Mouse (Mus musculus) MEL-GATA-1-ER (cell line): ENCODE measurements around the gene Hip1r.

Experiments
- DNase-seq: peaks from one replicate; pipeline ENCODE4 v3.0.0-alpha.2; 2012; ENCODE audit warnings: low read depth; ENCODE audit errors: extremely low read depth

Hip1r gene

DNA sequence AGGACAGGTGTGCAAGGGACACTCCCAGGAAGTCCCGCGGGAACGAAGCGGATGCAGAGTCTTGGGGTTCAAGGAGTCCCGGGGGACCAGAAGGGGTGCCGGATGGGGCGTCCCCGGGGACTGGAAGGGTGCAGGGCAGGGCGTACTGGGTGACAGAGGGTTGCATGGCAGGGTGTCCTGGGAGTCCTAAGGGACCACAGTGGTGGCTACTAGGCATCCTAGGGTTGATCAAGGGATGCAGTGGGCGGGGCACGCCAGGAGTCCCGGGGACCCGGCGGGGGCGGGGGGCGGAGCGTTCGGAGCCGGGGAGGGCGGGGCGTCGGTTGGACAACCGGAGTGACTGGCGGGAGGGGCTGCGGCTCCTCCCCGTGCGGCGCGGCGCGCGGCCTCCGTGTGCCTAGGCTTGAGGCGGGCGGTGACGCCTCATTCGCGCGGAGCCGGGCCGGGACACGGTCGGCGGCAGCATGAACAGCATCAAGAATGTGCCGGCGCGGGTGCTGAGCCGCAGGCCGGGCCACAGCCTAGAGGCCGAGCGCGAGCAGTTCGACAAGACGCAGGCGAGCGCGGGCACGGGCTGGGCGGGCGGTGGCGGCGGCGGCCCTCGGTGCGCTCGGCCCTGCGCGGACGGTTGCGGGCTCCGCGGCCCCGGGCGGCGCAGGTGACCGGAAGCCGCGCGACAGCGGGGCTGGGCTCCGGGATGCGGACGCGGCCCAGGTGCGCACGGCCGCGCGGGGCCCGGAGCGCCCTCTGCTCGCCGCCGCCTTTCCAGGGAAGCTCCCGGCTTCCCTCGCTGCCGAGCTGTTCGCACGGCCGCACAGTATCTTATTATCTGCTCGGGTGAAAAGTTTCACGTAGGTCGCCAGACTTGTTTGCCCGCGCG lies at the start of gene Hip1r:
Hip1r (plus strand) TSS at position 330 of the 880 bp plus-strand sequence.
- DNase-seq, result peak; percentile 23

GRCm38 (mm10) chr5:123927118-123927517 lies 46.3 kb upstream of the Hip1r start, which contains the start of gene Gm43518:
Gene Gm43518, plus strand, starts transcription at chr5:123927418.
- DNase-seq, result no peak

- DNase-seq, result peak; percentile 88
Observed at GRCm38 (mm10) chr5:123930508-123930989, 42.9 kb upstream of the Hip1r start, which contains the start of gene Ccdc62. Gene Ccdc62, plus strand, starts transcription at chr5:123930679.

GRCm38 (mm10) chr5:123931131-123931530 lies 42.3 kb upstream of the Hip1r start:
- no peak for DNase-seq

GRCm38 (mm10) chr5:123932927-123933326 lies 40.5 kb upstream of the Hip1r start:
- no peak for DNase-seq

- DNase-seq, result peak; percentile 86
Observed at GRCm38 (mm10) chr5:123933556-123933955, 39.9 kb upstream of the Hip1r start.

GRCm38 (mm10) chr5:123933957-123934591 lies 39.4 kb upstream of the Hip1r start:
- DNase-seq, result peak; percentile 91

DNA sequence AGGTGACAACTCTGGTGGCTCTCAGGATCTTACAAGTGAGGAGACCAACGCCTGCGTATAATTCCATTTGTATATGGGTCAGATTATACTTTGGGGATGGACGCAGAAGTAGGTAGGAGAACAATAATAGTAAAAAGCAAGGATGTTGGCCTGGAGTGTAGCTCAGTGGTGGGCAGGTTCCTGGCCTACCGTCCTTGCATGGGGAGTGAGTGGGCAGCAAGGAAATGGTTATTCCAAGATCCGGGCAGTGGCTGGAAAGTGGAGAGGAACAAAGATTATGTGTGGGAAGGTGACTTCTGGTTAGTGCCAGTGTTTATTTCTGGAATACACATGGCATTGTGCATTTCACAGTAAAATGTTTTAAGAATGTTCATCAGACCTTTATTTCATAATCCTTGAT lies 37.5 kb upstream of the Hip1r start:
- DNase-seq, result no peak

GRCm38 (mm10) chr5:123938479-123938878 lies 34.9 kb upstream of the Hip1r start:
- no peak for DNase-seq

DNA sequence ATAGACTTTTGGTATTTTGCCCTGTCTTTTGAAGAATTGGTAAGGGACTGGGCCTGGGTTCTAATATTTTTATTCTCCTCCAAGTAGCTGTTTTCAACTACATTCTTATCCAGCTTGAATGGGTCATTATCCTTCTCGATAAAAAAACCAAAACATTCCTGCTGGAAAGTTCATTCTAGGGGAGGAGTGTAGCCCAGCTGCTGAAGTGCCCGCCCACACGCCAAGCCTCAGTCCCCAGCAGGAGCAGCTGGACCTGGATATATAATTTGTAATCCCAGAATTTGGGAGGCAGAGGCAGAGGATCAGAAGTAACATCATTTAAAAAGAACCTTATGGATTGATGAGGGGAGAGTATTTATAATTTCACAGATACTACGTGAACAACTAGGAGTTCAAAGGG lies 26.9 kb upstream of the Hip1r start:
- no peak for DNase-seq

- peak; percentile 50 for DNase-seq
Observed at GRCm38 (mm10) chr5:123947041-123947761, 26.2 kb upstream of the Hip1r start.

DNA sequence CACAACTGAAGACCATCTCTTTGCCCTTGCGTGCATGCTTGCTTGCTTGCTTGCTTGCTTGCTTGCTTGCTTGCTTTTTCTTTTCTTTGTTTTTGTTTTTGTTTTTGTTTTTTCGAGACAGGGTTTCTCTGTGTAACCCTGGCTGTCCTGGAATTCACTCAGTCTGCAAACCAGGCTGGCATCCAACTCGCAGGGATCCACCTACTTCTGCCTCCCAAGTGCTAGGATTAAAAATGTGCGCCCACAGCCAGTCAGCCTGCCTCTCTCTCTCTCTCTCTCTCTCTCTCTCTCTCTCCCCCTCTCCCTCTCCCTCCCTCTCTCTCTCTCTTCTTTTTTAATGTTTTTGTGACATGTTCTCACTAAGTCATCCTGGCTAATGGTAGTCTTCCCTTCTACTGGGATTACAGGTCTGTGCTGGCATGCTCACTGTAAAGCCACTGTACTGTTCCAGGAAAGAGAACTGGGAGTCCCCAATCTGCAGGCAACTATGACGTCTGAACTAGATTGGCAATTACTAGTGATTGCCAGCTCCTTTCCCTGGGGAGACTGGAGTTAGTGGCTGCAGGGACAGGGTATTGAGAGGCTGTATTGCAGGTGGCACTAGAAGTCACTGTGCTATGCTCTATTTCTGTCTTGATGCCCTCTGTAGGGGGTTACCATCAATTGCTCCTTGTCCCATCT lies 20.9 kb upstream of the Hip1r start:
- no peak for DNase-seq

GRCm38 (mm10) chr5:123957213-123957612 lies 16.2 kb upstream of the Hip1r start:
- no peak for DNase-seq

DNA sequence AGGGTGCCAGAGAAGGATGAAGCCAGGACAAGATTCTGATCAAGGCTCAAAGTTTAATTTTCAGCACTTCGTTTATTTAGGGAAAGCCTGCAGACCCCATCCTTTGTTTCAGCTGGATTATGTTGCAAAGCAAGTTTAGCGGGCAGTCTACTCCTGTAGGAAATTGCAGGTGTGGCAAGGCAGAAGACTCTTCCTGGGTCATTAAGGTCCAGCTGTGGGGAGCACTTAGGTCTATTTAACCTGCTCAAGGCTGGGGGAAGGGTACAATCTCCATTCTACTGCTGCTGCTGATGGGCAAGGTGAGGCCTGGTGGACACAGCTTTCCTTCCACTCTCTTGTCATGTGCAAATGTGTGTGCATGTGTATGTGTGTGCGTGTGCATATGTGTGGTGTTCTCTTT lies 14.4 kb upstream of the Hip1r start:
- no peak for DNase-seq

GRCm38 (mm10) chr5:123960129-123960528 lies 13.3 kb upstream of the Hip1r start:
- DNase-seq, result no peak

GRCm38 (mm10) chr5:123961046-123961445 lies 12.4 kb upstream of the Hip1r start:
- no peak for DNase-seq

- no peak for DNase-seq
Observed at GRCm38 (mm10) chr5:123964208-123964607, 9.2 kb upstream of the Hip1r start.

DNA sequence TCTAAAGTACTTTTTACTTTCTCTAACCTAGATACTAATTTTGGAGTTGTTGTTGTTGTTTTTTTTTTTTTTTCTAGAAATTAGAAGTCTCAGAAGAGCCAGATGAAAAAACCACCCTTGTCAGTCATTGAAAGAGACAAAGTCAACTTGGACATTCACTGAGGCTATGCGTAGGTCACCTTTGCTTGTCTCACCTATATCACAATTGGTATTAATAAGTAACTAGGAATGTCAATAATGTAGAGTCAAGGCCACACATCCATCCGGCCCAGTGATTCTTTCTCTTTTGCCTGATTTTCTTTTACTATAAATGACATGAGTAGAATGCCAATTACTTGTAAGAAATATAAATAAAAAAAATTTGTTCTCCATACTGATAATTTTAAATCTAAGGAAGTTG lies 6.7 kb upstream of the Hip1r start:
- no peak for DNase-seq

GRCm38 (mm10) chr5:123968468-123968867 lies 5.0 kb upstream of the Hip1r start:
- DNase-seq, result no peak

- DNase-seq, result no peak
Observed at GRCm38 (mm10) chr5:123969216-123969615, 4.2 kb upstream of the Hip1r start.

DNA sequence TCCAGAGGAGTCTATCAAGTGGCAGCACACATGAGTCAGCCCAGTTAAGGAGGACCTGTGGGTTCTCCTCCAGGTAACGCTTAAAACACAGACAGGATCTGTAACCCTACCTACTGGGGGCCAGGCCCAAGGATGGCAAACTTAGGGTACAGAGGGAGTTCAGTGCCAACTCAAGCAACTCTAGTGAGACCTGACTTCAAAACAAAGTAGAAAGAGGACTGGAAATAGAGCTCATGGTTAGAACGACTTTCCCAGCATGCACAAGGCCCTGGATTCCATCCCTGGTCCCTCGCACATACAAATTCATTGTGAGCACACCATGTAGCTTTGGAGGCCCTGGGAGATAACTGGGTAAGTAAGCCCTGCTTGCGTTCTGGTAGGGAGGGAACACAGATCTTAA lies 2.9 kb upstream of the Hip1r start:
- no peak for DNase-seq
